Comparison of ENCODE assay signal across 8 mouse cellular contexts in genomic region chr2:157464746-157465126, GRCm38 (mm10). TPM values are rescaled to one million over a fixed set of nuclear protein-coding genes. Genes with fewer than 3 reads are reported as not detected.
DNase-seq lines count a peak whose midpoint lies in the region; ATAC-seq lines count a peak whose summit lies in the region.

No protein-coding gene starts in this region.

- 5% methylated on average over 12 of the region's 12 CpGs for WGBS in heart, embryonic 13.5 days
- 1% methylated on average over 11 of the region's 12 CpGs for WGBS in hindbrain, embryonic 15.5 days
- WGBS in neural tube, embryonic 11.5 days = 2% methylated on average over 11 of the region's 12 CpGs

- peak overlapping the region; percentile 58 for H3K9ac ChIP-seq in heart, embryonic 13.5 days
- peak overlapping the region; percentile 44 for H3K9ac ChIP-seq in hindbrain, embryonic 15.5 days
- H3K9ac ChIP-seq in neural tube, embryonic 11.5 days (ENCODE audit: low read length) = peak overlapping the region; percentile 78

- H3K4me2 ChIP-seq in heart, embryonic 13.5 days = peak overlapping the region; percentile 55
- peak overlapping the region; percentile 37 for H3K4me2 ChIP-seq in hindbrain, embryonic 15.5 days
- peak overlapping the region; percentile 34 for H3K4me2 ChIP-seq in neural tube, embryonic 11.5 days (ENCODE audit: low read depth)

- ATAC-seq in heart, embryonic 13.5 days (ENCODE audit: extremely low read depth, insufficient number of reproducible peaks, low FRiP score, low TSS enrichment) = peak; percentile 73; the same call in 1 of the 2 replicates
- ATAC-seq in hindbrain, embryonic 15.5 days (ENCODE audit: low FRiP score, low read depth) = peak; percentile 96
- peak; percentile 88 for ATAC-seq in neural tube, embryonic 11.5 days (ENCODE audit: insufficient read depth, low FRiP score, low TSS enrichment)

- peak overlapping the region; percentile 21; the same call in 1 of the 2 replicates for H3K4me3 ChIP-seq in heart, embryonic 13.5 days
- no peak overlapping the region for H3K4me3 ChIP-seq in hindbrain, embryonic 15.5 days
- H3K4me3 ChIP-seq in neural tube, embryonic 11.5 days (ENCODE audit: low read depth, low read length) = no peak overlapping the region

- peaks cover 75% of the 10 kb centered on the region for H3K36me3 ChIP-seq in heart, embryonic 13.5 days
- H3K36me3 ChIP-seq in hindbrain, embryonic 15.5 days = peaks cover 27% of the 10 kb centered on the region
- H3K36me3 ChIP-seq in neural tube, embryonic 11.5 days (ENCODE audit: control insufficient read depth, insufficient read depth, low read length) = peaks cover 11% of the 10 kb centered on the region

- H3K9me3 ChIP-seq in heart, embryonic 13.5 days = no peaks in the 10 kb centered on the region
- H3K9me3 ChIP-seq in hindbrain, embryonic 15.5 days = no peaks in the 10 kb centered on the region
- H3K9me3 ChIP-seq in neural tube, embryonic 11.5 days (ENCODE audit: control insufficient read depth, low read length) = no peaks in the 10 kb centered on the region

- H3K4me1 ChIP-seq in heart, embryonic 13.5 days = peaks cover 49% of the 10 kb centered on the region
- peaks cover 54% of the 10 kb centered on the region for H3K4me1 ChIP-seq in hindbrain, embryonic 15.5 days (replicated peaks)
- H3K4me1 ChIP-seq in neural tube, embryonic 11.5 days (ENCODE audit: control insufficient read depth, insufficient read depth, low read length) = peaks cover 48% of the 10 kb centered on the region

- DNase-seq in heart, adult 18-20 months = no peak
- peak; percentile 38 for DNase-seq in ovary, postnatal 36 days (ENCODE audit: low spot score)
- no peak for DNase-seq in ovary, postnatal 10 days (ENCODE audit: low spot score)
- peak; percentile 92 for DNase-seq in neural tube, embryonic 11.5 days (ENCODE audit: low spot score)
- no peak for DNase-seq in adrenal gland, postnatal 10 days
- no peak for DNase-seq in frontal cortex, postnatal 25 days (ENCODE audit: low spot score in 2 of 2)

- peak overlapping the region; percentile 77 for H3K27ac ChIP-seq in heart, embryonic 13.5 days (replicated peaks)
- peak overlapping the region; percentile 98 for H3K27ac ChIP-seq in hindbrain, embryonic 15.5 days (replicated peaks)
- peak overlapping the region; percentile 98 for H3K27ac ChIP-seq in neural tube, embryonic 11.5 days (ENCODE audit: low read depth, low read length)

- H3K27me3 ChIP-seq in heart, embryonic 13.5 days (replicated peaks) = no peaks in the 10 kb centered on the region
- H3K27me3 ChIP-seq in hindbrain, embryonic 15.5 days = no peaks in the 10 kb centered on the region
- no peaks in the 10 kb centered on the region for H3K27me3 ChIP-seq in neural tube, embryonic 11.5 days (ENCODE audit: control insufficient read depth, insufficient read depth, low read length)

RNA-seq across cellular contexts. Expression of gene Src, which starts 46.5 kb away (rescaled TPM):
- 7.3 and 7.6 TPM in 2 replicates for polyA plus RNA-seq in heart, embryonic 13.5 days (2015; fragmentation: Nextera tagmentation; extraction: Ambion mirVana)
- 1 to 10 TPM; 4.2 to 4.8 TPM for total RNA-seq in heart, adult 18-20 months (2021)
- 34.4 and 38.4 TPM in 2 replicates for polyA plus RNA-seq in hindbrain, embryonic 15.5 days (2015; fragmentation: Nextera tagmentation; extraction: Ambion mirVana)
- polyA plus RNA-seq in neural tube, embryonic 11.5 days (2014; fragmentation: Nextera tagmentation; extraction: Ambion mirVana) = 15.1 and 17.8 TPM in 2 replicates
- 10 to 100 TPM; 18.9 to 21.8 TPM for total RNA-seq in adrenal gland, postnatal 10 days (2021)

Comparison
In these comparisons a context has a peak if more than half of its experiments do, and no peak if none do; other contexts are left out.
1. DNase-seq: peak in ovary, postnatal 36 days (single experiment) and neural tube, embryonic 11.5 days (single experiment); none in heart, adult 18-20 months (0 of 2), ovary, postnatal 10 days (single experiment), adrenal gland, postnatal 10 days (single experiment) and frontal cortex, postnatal 25 days (0 of 2).
2. Peak in every context shown above with its lines, with median percentiles within 50 percentile points of each other: ATAC-seq, H3K27ac ChIP-seq, H3K4me2 ChIP-seq and H3K9ac ChIP-seq.